Mouse (Mus musculus) Patski (cell line): ENCODE results near the gene Prl5a1. TPM values are rescaled to one million over a fixed set of nuclear protein-coding genes. Genes with fewer than 3 reads are reported as not detected.

ENCODE experiments used
- ATAC-seq: fragments of 100-300 bp; one replicate; pipeline ENCODE4 v1.8.0; 2021
- CTCF ChIA-PET: fragments of 350-600 bp; sonication (Branson Sonifier 250); formaldehyde crosslinking; loops from one replicate; lab custom pipeline; 2022; ENCODE audit warnings: inconsistent platforms; lab: Charles Lee
- POLR2A ChIA-PET: fragments of 350-600 bp; sonication (Branson Sonifier 250); formaldehyde crosslinking; loops from one replicate; lab custom pipeline; 2022; ENCODE audit warnings: antibody characterized with exemption, inconsistent platforms; lab: Charles Lee
- DNase-seq: peaks from one replicate; pipeline ENCODE4 v3.0.0-alpha.2; 2011; ENCODE audit warnings: low read depth, low spot score
- H3K27me3 ChIP-seq: fragments of 371-371 bp; one replicate; pipeline ENCODE4 v1.5.1; 2021
- CTCF ChIP-seq: fragments of 100-300 bp; IDR thresholded peaks from one replicate; pipeline ENCODE4 v1.5.1; 2021
- in situ Hi-C: fragments of 300-500 bp; cut with MboI; formaldehyde crosslinking; loops from 3 replicates; pipeline ENCODE4 v1.11.1; 2018; ENCODE audit warnings: low pct_unique_long_range_greater_than_20kb, mixed read lengths
- polyA plus RNA-seq: library from polyadenylated mRNA; unstranded; gene quantifications from one replicate; pipeline ENCODE4 v1.2.3, GENCODE M21; 2021

Gene Prl5a1
- not detected for polyA plus RNA-seq

DNA sequence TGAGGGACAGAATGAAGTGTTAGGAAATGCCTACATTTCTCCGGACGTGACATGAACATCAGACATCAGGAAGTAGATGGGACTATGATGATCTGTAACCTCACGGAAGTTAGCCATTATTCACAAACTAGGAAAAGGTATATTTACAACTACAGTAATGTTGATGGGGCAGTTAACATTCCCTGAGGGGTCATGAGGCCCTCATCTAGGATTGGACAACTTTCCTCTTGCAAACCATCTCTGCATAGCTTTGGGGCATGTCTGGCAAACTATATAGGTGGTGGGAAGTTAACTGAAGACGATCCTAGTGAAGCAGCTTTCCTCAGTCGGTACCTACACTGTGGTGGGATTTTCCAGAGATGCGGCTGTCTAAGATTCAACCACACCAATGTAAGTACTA, at the start of gene Prl5a1:
TSS of gene Prl5a1 (plus strand) at position 301 of the 400 bp plus-strand sequence.
- TF ChIP-seq CTCF = no peak
- ATAC-seq (no peak), DNase-seq (no peak)
- ChIA-PET POLR2A (no interaction called here), CTCF (no interaction called here)
- H3K27me3 ChIP-seq = no peaks in the 10 kb centered on the region
- in situ Hi-C loops = no loop called here

DNA sequence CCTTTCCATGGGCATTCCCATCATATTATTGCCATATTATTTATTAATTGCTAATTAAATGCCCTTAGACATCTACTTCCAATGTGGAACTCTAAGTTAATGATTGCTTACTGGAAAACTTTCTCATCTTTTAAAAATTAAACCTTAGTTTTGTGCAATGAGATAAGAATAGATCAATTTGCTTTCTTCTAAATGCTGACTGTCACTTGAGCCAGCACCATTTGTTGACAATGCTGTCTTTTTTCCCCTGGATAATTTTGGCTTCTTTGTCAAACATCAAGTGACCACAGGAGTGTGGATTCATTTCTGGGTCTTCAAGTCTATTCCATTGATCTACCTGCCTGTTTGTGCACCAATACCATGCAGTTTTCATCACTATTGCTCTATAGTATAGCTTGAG, 46.1 kb upstream of the Prl5a1 start:
- CTCF ChIA-PET = no interaction called here
- DNase-seq (no peak), ATAC-seq (no peak)
- TF ChIP-seq CTCF = no peak
- POLR2A ChIA-PET = no interaction called here
- peaks cover 3% of the 10 kb centered on the region for H3K27me3 ChIP-seq
- in situ Hi-C loops = no loop called here

DNA sequence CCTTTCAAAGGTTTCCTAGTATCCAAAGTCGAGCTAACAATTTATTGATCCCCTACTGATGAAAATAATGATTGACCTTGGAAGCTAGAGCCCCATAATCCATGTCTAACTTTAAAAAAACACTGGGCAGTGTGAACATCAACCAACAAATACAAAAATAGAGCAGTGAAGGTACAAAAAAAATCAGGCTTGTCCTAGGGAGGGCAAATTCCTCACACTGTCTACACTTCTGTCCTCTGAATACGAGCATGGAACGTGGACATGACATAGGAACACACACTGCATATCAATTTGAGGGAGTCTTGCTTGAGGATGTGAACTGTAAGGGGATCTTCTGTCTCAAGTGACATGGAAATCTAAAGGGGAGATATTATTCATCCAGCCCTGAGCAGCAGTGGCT, 33.7 kb upstream of the Prl5a1 start:
- ChIA-PET POLR2A (no interaction called here), CTCF (no interaction called here)
- H3K27me3 ChIP-seq = no peaks in the 10 kb centered on the region
- DNase-seq (no peak), ATAC-seq (no peak)
- no peak for TF ChIP-seq CTCF
- in situ Hi-C loops = no loop called here

DNA sequence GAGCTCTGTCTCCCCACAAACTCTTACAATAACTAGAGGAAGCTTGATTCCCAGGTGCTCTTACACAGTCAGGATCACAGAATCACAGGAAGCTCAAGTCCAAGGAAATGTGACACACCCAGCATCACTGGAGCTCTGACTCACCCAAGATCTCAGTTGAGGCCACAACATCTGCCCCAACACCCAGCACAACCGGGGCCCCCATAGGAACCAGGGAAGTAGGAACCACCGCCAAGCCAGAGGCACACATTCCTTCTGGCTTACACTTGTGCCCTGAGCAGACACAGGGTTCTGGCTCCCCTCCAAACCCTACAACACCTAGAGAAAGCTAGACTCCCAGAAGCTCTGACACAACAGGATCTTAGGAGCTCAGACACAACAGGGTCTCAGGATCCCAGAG, 9.5 kb upstream of the Prl5a1 start:
- ChIA-PET CTCF (no interaction called here), POLR2A (interaction anchor here (0.5 kb wide), 1 partner anchor 16 kb away, joined by 4 read pairs; no protein-coding TSS in a partner anchor)
- no peak for TF ChIP-seq CTCF
- in situ Hi-C loops = no loop called here
- ATAC-seq = no peak
- no peaks in the 10 kb centered on the region for H3K27me3 ChIP-seq
- no peak for DNase-seq

DNA sequence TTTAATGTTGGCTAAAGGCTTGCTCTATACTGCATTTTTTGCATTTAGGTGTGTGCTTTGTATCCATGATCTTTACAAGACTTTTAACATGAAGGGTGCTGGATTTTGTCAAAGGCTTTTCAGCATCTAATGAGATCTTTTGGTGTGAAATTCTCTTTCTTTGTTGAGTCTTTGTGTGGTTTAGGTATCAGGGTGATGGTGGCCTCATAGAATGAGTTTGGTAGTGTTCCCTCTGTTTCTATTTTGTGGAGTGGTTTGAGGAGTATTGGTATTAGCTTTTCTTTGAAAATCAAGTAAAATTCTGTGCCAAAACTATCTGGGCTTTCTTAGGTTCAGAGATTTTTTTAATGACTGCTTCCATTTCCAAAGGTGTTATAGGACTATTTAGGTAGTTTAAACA, 6.5 kb upstream of the Prl5a1 start:
- in situ Hi-C loops = no loop called here
- TF ChIP-seq CTCF = no peak
- H3K27me3 ChIP-seq = no peaks in the 10 kb centered on the region
- no peak for ATAC-seq
- ChIA-PET POLR2A (no interaction called here), CTCF (no interaction called here)
- DNase-seq = no peak

Other genes with a start within 250 kb of the Prl5a1 start
- not detected for gene Prl4a1, start 126.3 kb upstream of the Prl5a1 start, polyA plus RNA-seq
- gene Gm11361, start 115.0 kb downstream of the Prl5a1 start, polyA plus RNA-seq = 1.7 TPM